Mouse (Mus musculus) heart, postnatal 4 days (tissue): ENCODE measurements at regions not wholly inside any gene's neighbourhood (a gene's known extent, or its start where the extent isn't known, plus 50 kb on each side); places are given as distances from the start of the nearest gene placed in this dataset.

Experiments
- DNase-seq: peaks from one replicate; pipeline ENCODE4 v3.0.0; 2021
- microRNA-seq, 2 experiments: library from miRNA; unstranded; fragments of <30 nt; microRNA quantifications; one replicate each; pipeline ENCODE4 v1.2.0; 2021 to 2022

DNA sequence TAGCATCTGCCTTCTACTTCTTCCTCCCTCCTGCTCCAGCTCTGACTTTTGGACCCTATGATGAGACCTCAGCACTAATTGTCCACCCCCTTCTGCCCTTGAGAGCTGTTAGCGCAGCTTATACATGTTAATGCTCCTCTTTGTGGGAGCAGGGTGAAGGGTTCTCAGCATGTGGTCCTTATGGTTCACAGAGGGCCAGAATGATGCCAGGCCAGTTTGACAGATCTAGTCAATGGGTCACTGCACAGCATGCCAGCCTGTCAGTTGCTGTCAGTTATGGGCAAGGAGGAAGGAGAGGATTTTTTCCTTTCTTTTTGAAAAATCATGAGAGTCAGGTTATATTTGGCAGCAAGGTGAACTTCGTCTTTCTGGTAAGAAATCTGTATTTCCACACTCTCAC is 68.4 kb downstream of the 4931417E11Rik start:
- DNase-seq: no peak

DNA sequence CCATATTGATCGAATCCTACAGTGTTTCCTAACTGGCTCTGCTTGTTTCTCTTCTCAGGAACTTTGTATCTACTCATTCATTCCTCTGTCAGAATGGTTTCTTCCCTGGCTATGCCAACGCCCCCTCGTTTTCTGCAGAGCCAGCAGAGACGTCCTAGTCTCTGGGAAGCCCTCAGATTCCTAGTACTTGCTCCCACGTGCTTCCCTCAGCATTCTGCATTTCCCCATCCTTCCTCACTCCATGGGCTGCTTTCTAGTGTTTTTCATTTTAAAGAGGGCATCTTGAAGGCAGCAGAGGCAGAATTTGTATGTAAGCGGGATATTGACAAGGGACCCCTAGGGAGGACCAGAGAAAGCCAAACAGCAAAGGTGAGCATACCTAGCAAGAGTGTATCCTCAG is 80.2 kb downstream of the 4931417E11Rik start:
- DNase-seq: no peak

DNA sequence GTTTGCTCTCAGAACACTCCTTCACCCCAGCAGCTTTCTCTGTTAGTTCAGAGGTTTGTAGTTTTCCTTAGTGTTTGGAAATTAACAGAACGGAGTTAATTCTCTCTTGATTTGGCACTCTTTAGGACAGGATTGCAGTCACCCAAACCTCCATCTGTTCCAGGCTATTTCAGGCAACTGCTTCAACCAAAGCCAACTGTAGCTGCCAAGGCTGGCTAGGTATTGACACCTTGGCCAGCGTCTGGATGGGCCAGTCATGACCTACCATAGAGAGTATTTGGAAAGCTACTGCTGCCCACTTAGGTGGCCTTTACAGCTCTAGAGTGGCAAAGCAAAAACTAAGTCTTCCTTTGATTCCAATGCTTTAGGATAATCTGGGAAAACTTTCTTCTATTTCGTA is 83.2 kb downstream of the 4931417E11Rik start:
- DNase-seq: no peak

DNA sequence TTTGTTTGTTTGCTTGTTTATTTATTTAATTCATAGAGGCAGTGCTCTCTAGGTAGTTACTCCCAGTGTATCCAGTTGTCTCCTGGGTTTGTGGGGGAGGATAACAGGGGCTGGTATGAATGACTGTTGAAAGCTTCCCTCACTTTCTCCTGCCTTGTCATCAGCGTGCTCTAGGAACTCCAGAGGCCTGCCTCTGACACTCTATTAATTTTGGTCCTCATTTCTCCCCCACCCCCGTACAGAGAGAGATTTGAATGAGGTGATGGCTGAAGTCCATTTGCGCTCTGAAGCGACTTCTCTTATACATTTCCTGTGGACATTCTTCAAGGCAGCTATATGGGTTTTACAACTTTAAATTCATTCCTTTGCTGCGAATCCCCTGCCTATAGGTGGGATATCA is 89.6 kb downstream of the 4931417E11Rik start:
- DNase-seq: no peak

DNA sequence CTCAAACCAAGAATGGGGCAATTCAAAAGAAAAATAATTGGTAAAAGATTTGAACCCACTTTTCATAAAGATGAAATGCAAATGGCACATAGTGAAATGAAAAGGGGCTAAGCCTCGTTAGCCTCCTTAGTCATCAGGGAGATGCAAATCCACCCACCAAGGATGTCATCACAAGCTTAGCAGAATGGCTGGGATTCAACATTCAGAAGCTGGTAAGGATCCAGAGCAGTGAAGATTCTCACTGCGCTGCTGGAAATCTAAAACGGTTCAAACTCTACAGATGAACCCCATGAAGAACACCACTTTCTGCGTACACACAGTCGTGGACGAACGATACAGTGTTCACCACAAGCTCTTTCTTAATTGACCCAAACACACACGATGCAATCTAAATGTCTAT is 91.6 kb downstream of the 4931417E11Rik start:
- no peak for DNase-seq

DNA sequence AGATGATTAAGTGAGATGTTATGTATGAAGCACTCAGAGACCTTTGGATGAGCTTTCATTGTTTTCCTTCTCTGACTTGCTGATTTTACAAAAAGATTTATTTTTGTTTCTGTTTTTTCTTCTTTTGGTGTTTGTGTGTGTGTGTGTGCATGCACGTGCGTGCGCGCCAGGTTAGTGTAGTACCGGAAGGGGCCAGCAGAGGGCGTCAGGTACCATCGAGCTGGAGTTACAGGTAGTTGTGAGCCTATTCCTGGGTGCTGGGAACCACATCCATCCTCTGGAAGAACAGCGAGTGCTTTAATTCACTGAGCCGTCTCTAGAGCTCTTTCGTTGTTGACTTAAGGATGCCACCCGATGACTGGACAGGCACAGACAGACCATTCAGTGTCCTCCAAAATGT is 93.2 kb downstream of the 4931417E11Rik start:
- no peak for DNase-seq

DNA sequence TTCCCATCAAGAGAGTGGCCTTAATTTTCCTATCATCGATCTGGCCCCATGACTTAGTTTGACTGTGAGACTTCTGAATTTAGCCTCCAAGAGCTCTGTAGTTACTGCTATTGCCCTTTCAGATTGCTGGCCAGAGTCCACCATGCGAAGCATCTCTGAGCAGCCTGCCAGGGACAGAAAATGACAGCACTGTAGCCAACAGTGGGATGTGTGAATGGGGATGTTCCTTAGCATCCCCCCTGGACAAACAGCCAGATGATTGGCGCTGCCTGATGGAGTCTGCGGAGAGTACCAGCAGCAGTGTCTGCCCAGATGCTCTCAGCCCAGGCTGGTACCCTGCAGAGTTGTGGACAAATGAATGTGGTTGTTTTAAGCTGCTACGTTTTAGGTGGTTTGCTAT is 96.6 kb downstream of the 4931417E11Rik start:
- no peak for DNase-seq

DNA sequence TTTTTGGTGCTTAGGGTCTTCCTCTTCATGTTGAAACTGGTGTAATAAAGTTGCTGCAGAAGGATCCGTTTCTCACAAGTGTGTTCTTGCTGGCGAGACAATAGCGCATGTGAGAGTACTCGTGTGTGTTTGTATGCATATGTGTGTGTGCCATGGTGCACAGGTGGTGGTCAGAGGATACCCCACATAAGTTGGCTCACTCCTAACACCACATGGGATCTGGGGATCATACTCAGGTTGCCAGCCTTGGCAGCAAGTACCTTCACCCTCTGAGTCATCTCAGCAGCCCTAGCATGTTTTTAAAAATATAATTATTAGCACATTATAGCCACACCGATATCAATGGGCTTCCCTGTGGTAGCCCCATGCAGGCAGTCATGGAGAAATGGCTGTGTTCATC is 97.6 kb downstream of the 4931417E11Rik start:
- no peak for DNase-seq

DNA sequence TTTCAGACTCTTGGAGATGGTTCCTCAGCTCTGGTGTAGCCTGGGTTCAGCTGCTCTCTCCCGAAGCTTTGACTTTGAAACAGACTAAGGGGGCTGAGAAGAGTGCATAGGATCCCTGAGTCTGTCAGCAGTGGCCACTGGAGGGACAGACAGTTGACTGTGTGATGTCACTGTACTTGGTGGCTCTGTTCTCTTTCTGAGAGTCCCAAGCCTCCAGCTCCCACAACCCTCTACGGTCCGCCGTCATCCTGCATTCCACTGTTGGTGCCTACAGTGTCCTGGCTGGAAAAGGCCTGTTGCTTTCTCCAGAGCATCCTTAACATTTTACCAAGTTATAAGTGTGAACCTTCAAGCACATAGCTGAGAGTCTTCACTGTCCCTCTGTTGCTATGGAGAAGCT is 98.6 kb downstream of the 4931417E11Rik start:
- DNase-seq: no peak

DNA sequence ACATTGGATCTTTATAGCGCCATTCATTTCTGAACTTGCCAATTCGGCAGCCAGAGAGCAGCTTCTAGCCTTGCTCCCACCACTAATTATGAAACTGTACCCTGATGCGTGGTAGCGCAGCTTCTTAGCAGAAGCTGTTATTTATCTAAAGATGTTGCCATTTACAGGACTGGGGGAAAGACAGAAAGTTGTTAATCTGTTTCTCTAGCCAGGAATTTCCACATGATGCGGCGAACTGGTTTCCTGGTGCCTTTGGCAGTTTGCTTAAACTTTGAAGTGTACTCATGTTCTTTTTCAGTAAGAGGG is 100.7 kb downstream of the 4931417E11Rik start:
- no peak for DNase-seq

DNA sequence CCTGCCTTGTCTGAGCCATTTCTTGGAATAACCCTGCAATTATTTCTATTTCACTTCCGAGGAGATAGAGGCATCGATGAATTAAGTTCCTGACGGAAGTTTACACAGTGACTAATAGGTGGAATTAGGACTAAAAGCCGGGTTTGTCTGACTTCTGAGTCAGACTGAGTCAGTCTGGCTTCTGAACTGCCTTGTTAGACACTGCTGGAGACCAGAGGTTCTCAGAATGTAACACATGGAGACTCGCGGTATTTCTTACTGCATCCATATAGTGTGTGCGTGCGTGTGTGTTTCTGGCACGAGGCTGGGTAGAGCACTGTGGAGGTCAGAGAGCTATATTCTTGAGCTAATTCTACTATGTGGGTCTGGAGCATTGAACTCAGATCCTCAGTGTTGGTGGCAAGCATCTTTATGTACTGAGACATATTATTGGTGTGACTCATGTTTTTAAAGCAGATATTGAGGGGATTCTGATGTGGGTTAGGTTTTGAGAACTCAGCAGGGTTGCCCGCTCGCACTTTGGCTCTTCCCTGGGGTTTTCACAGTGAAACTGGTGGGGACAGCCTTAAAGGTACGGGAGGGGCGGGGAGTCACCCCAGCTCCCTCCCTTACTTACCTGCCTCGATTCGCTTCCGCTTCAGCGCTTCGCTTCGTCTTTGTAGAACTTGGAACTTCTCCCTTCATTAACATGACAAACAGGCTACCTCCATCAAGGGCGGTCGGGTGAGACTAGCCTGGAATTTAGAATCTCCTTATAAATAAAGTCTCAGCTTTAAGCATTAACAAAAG is 101.2 kb downstream of the 4931417E11Rik start:
- no peak for DNase-seq

DNA sequence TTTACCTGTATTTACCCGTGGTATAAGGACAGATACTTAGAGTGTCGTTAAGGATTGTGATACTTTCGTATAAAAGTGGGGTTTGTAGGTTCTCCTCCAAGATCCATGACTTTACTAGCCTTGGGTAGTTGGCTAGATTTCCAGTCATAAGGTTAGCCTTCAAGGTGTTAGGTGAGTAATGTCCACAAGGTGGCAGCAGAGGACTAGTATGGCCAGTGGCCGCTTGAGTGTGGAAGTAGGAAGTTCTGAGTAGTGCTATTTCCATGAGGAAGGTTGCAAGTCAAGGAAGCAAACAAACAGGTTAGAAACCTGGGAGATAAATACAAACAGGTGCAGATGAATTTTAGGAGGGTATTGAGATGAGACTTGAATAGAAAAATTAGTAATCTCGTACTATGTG is 101.9 kb downstream of the 4931417E11Rik start:
- peak; percentile 77 for DNase-seq

DNA sequence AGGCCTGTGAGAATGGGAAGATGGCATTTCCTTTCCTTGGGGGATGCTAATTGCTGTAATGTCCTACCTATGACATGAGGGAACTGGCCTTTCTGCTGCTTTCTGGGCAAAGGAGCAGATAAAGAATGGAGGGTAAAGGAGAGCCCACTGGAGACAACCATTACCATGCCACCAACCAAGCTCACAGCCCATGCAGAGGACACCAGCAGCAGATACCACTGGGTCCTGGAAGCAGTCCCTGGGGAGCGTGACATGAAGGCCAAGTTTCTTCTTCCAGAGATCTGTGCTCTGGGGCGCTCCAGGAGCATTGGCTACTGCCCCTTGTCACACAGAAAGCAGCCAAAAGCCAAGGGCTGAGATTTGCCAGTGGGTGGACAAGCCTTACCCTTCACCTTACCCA is 102.8 kb downstream of the 4931417E11Rik start:
- no peak for DNase-seq

DNA sequence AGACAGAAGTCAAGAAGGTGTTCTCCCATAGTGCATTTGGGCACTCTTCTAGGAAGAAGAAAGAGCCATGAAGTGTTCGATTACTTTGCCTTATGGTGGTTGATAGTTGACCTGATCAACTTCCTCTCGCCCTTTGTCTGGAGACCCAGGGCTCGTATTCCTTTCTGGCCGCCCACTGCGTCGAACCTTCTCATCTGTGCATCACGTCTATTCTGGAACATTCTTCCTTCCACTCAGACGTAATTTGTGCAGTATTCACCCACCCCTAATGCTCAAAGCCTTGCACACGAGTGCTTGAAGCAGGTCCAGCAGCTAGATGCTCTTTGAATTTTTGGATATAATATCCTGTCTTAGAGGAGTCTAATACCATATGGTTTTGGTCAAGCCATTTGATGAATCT is 104.2 kb downstream of the 4931417E11Rik start:
- DNase-seq: no peak

DNA sequence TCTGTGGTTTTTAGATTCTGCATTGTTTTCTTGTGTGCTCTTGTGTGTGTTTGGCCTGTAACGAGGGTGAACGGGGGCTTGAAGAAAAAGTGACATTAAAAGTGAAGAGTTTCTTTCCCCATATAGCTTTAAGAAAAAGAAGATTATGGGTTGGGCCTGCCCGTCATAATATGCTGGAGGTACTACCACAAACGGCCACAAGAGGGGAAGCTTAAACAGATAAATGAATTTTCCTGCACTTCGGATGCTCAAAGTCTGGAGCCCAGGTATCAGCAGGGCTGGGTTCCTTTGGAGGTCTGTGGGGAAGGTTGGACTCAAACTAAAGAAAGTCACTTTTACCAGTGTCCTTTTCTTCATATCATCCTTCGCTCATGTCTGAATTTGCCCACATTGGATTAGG is 86.8 kb downstream of the Suclg1 start:
- peak; percentile 6 for DNase-seq

DNA sequence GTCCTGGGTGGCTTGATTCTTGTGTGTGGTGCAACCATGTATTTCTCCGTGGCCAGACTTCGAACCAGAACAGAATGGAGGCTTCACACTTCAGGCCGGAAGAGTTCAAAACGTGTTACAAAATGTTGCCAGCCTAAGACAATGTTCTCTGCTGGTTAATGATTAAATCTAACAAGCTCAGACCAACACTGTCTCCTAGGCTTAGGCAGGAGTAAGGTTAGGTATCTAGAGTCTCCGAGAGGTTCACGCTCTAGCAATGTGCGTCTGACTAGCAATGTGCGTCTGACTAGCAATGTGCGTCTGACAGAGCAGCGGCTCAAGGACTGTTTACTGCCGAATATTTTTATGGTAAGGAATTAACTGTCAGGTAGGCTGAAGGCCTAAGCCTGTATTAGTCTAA is 81.5 kb downstream of the Suclg1 start:
- DNase-seq: no peak

Small RNA genes in the stretch of these regions (microRNA-seq; reads per million reads assigned to microRNA genes)
- 0 reads per million in 2 experiments for gene Gm24370
